Mouse (Mus musculus) T-helper 17 cell (primary cell): Measurements from ENCODE around the gene Gtf2a2.

ENCODE experiments used
- in situ Hi-C, 2 experiments: fragments of 300-600 bp; cut with MboI, MseI; formaldehyde crosslinking; loops; 1 replicate in 1 of 2; 2 replicates in 1 of 2; pipeline ENCODE4 v1.15.1; 2025; ENCODE audit warnings: high pct_unique_total_duplicates in 2 of 2

The Gtf2a2 gene

DNA sequence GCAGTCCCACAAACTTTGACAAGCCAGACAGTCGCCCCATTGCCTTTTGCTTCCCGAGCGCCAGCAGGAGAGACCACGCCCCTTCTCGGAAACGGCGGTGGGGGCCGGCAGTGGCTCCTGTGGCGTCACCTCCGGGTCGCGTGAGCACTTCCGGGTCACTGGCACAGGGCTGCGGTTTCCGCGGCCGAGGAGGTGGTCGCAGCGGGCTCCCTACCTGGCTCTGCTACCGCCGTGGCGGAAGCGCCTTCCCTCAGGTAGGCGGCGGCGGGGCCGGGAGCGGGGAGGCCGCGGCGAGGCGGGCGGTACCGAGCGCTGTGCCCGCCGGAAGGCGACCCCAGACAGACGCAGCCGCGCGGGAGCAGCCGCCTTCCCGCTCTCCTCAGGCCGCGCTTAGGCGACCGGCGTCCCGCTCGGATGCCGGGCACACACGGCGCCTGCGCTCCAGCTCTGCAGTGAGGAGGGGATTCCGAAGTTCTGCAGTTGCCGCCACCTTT lies at the start of gene Gtf2a2:
TSS of gene Gtf2a2 (plus strand) at position 143 of the 494 bp plus-strand sequence.
- in situ Hi-C loops: no loop called here

DNA sequence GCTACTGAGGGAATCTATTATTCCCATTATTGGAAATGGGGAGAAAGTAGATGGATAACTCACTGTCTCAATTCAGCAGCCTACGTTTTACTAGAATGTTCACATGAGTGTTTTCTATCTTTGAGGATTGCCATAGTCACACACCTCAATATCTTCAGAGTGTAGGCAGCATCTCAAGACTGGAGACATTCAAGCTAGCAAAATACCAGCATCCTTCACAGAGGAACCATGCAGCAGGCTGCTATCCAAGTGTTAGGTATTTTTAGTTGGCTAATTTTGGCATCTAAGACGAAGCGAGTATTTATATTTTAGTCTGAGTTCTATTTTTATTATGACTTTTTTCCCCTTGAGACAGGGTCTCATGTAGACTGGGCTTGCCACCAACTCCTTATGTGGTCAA lies 48.0 kb upstream of the Gtf2a2 start:
- in situ Hi-C loops: no loop called here

DNA sequence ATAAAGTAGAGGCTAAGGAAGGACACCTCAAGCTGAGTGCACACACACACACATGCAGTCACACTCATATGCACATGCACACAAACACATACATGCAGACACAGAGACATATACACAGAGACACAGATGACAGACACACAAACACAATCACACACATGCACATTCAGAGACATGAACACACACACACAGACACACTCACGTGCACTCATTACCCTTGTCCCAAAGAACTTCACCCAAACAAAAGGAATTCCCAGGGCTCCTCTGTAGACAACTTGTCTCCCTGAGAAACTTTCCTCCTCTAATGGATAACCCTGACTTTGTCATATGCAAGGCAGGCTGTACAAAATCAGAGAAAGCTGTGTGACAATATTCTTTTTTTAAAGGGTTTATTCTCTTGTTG lies 26.8 kb upstream of the Gtf2a2 start:
- in situ Hi-C loops: loop anchor here (5.0 kb wide), 2 partner anchors 43 to 468 kb away; no protein-coding TSS in a partner anchor

DNA sequence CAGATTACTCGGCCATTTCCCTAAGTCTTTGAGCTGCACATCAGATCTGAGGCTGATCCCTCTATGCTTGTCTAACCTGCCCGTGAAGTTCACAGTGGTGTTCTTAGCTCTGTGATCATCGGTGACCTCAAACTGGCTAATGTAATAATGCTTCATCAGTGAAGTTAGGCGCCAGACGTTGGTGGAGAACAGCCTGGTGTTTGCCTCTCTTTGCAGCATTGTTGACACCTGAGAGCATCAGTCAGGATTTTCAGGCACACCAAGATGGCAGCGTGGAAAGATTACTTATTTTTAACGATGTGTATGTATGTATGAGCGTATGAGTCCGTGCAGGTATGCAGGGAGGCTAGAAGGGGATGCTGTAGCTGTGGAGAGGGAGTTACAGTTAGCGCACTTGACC lies 26.3 kb upstream of the Gtf2a2 start:
- in situ Hi-C loops: loop anchor here (5.0 kb wide), 2 partner anchors 44 to 469 kb away; no protein-coding TSS in a partner anchor

DNA sequence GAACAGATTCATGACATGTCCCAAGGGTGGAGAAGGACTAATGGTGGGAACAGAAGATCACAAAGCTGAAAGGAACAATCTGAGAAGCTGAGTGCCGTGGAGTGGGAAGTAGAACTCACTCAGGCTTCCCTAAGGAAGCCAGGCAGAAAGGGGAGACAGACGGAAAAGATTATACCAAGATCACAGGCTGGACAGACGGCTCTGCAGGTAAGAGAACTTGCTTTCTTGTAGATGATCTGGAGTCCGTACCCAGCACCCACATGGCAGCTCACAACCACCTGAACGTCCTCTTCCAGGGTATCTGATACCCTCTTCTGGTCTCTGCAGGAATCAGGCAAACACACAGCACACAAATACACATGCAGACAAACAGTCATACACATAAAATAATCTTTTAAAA lies 25.8 kb upstream of the Gtf2a2 start:
- in situ Hi-C loops: loop anchor here (5.0 kb wide), 2 partner anchors 44 to 469 kb away; no protein-coding TSS in a partner anchor

DNA sequence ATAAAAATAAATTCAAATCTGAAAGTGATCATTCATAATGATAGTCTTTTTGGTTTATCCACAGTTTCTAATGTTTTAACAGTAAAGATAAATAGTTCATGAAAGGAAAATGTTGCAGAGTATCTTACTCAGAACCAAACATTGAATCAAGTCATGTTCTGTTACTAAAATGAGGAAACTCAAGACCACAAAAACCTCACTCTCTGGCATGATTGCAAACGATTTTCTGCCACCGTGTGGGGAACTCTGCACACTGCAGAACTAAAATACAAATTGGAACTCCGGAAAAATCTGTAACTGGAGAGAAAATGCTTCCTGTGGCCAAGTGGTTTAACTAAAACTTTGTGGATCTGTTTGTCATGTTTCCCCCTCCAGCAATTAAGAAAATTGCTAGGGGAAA lies 24.8 kb upstream of the Gtf2a2 start:
- in situ Hi-C loops: loop anchor here (5.0 kb wide), 2 partner anchors 45 to 470 kb away; no protein-coding TSS in a partner anchor

DNA sequence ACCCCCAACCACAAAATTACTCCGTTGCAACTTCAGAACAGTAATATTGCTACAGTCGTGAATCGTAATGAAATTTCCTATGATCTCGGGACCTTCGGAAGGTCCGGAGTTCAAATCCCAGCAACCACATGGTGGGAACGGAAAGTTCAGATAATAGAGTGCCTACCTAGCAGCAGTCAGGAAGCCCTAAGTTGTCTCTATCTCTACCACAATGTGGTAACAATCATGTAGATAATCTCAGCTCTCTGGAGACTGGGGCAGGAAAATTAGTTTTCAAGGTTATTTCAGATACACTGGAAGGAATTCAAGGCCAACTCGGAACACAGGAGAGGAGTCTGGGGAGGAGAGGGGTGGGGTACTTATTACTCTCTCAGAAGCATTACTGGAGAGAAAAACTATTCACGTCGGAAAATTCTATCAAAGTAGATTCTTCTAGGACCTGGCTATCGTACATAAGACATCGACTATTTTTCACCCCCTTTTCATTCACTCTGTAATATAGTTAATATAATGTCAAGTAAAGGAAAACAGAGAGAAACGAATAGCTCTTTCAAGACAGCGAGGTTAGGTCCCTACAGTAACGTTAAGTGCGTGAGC lies 23.5 kb upstream of the Gtf2a2 start:
- in situ Hi-C loops: loop anchor here (5.0 kb wide), 2 partner anchors 47 to 472 kb away; no protein-coding TSS in a partner anchor

DNA sequence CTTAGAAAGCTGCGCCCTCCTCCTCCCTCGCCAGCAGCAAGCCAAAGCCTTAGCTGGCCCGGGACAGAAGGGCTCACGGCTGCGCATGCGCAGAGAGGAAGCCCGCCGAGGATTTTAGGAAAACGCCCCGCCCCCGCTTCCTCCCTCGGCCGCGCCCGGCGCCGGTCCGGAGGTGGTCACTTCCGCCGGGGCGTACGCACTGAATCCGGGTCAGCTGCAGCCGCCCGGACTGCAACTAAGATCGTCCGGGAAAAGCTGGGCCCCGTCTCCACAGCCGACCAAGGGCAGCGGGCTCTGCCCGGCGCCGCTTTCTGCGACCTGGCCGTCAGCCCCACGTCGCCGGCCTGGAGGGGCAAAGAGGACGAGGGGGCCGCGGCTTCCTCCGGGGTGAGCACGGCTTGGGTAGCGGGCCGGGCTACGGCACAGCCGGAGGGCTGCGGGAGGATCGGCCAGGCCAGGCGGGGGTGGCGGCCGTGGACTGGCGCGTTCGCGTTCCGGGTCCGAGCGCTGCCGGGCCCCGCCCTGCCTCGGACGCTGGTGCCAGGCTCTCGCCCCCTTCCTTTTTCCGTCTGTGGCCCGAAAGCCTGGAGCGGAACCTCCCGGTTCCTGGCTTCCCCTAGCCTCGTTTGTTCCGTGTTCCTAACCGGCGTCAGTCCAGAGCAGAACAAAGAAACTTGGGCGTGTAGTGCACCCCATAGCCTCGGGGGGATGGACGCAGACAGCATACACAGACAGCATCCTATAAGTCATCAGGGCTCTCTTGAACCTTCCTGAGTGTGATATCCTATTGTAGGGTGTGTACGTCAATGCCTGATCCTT lies 22.8 kb upstream of the Gtf2a2 start, which contains the start of gene Bnip2:
TSS of gene Bnip2 (plus strand) at position 164 of the 819 bp plus-strand sequence.
- in situ Hi-C loops: loop anchor here (5.0 kb wide), 2 partner anchors 47 to 472 kb away; no protein-coding TSS in a partner anchor

DNA sequence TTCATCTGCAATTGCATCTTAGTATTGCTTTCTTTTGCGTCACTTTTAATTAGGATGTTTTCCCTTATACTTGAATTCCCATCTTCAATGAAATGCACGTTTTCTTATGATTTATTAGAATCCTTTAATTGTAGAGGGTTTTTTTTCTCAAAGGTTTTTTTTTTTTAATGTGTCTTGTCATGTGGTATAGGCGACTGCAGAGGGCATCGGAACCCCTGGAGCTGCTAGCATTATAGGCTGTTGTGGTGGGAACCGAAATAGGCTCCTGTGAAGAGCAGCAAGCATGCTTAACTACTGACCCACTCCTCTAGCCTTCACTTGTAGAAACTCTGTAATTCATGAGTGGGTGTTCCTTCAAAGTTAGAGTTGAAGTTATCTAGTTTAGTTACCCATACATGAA lies 22.0 kb upstream of the Gtf2a2 start:
- in situ Hi-C loops: no loop called here

DNA sequence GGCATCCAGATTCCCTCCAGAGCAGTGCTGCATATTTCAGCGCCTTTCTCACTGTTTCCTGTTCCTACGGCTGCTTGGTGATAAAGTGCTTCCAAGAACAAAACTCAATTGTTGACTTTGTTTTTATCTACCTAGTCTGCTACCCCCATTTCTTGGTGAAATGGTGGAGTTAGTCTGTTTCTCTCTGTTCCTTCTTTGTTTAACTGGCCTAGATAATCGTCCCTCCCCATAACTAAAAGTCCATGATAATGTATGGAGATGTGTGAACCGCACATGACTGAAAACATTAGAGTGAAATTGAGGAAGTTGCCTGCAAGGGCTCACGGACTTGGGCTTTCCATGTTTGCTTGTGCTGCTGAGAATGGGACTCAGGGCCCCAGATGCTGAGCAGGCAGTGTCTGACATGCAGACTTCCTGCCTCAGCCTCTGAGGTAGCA lies 19.5 kb upstream of the Gtf2a2 start:
- in situ Hi-C loops: no loop called here

DNA sequence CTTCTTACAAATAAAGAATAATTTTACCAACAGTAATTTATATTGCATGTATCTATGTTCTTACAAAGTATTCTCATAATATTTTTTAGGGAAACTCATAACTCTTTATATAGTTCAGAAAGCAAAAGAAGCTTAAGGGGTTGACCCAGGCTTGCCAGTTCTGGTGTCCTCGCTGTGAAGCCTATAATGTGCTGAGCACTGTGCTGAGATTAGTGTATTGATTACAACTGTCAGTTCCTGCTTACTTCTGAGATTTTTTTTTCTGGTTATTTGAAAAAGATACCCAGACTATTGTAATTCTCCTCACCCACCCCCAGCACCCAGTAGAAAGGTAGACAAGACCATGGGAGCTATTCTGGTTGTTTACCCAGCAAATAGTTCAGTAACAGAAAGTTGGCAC lies 18.9 kb upstream of the Gtf2a2 start:
- in situ Hi-C loops: no loop called here

DNA sequence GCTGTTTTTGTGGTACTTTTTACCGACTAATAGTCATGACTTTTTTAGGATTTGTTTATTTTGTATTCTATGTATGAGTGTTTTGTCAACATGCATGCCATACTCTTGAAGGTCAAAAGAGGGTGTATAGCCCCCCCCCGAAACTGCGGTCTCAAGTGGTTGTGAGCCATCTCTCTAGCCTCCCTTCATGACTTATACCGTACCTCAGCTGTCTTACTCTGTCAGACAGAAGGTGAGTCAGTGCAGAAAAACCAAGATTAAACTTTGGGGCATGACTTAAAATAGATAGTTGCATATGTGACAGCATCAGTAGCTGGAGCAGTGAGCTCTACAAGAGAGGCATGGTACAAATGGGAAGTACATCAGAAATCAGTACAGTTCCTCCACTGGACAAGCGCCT lies 17.8 kb upstream of the Gtf2a2 start:
- in situ Hi-C loops: no loop called here

DNA sequence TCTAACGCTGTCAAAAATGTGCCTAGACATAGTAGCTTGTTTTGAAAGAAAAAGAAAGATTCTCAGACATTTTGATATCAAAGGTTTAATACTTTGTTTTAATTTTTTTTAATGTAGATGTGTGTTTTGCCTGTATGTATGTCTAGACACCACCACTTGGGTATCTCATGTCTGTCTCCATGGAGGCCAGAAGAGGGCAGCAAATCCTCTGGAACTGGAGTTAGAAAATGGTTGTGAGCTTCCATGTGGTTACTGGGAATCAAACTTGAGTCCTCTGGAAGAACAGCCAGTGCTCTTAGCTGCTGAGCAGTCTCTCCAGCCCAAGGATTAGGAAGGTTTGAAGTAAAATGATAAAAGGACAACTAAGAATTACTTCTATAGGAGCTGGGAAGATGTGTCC lies 13.0 kb upstream of the Gtf2a2 start:
- in situ Hi-C loops: no loop called here

DNA sequence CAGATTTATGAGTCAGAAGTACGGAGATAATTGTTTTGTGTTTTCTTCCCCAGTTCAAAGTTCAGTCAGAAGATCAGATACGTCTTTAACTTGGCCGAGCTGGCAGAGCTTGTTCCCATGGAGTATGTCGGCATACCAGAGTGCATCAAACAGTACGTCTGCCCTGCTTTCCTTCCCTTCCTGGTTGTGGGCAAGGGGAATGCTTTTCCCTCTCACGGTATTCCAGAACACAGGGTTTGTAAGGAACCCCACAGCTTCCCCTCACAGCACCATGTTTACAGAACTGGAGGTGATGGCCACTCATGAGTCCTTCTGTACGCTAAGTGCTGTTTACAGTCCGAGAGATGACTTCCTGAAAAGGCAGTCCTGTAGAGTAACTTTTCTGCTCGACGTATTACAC lies 8.8 kb upstream of the Gtf2a2 start:
- in situ Hi-C loops: no loop called here

DNA sequence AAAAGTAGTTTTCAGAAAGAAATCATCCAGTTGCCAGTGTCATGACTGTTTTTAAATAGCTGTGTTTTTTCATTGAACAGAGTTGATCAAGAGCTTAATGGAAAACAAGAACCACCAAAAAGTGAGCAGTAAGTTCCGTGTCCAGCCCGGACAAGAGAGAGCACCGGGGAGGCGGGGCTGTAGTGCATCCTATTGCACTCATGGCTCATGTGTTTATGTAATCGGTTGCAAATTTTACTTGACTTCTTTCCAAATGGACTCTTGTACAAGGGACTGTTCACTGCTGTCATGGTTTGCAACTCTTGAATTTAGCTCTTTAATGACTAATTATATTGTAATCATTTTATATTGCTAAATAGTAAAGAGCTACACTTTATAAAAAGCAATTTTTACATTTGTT lies 5.4 kb upstream of the Gtf2a2 start:
- in situ Hi-C loops: no loop called here

DNA sequence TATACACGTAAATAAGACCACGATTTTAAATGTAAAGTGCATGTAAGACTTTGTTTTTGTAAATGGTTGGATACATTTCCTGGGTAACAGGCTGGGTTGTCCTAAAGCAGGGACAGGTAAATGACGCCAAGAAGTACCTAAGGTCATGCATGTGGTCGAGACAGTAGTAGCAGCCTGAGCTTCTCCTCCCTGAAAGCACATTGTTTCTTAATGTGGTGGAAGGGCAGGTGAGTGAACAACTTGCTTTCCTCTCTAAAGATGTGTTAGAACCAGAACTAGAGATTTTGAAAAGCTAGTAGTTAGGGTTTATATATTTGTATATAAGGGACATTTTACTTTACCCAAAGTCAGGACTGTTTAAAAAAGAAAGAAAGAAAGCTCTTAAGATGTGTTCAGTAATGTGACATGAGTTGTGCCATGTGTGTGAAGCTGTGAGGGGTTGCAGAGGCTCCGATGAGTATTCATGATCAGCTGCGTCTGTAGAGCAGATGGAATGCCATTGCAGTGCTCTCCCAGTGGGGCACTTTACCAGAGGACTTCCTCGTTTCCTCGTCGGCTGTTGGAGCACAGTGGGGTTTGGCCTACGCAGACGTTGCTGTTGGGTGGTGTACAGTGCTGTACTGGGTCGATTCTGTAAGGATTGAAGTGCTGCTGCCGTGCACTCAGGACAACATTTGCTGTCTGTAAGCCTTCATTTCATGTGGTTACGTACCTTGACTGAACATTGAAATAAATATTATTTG lies 4.7 kb upstream of the Gtf2a2 start:
- in situ Hi-C loops: no loop called here

DNA sequence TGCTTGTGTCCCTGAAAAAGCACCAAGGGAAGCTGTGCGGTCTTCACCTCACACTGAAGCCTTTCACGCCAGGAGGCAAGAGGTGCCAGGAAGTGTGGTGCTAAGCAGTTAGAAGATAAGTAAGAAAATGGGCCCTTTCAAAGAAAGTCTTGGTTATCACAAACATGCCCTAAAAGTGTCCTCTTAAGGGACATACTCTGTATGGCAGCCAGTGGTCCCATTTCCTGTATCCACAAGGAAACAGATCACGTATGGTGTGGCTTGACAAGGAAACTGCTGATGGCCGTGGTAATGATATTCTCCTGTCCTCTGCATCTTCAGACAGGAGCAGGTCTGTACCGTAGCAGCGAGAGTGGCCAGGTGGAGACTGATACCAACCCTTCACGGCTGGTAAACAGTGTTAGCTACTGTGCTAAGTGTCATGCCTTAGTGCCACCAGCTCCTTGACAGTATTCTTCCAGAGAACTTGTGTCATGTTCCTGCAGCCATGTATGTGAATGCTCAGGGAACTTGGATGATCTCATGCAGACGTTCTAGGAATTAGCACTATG lies 2.5 kb upstream of the Gtf2a2 start:
- in situ Hi-C loops: no loop called here

DNA sequence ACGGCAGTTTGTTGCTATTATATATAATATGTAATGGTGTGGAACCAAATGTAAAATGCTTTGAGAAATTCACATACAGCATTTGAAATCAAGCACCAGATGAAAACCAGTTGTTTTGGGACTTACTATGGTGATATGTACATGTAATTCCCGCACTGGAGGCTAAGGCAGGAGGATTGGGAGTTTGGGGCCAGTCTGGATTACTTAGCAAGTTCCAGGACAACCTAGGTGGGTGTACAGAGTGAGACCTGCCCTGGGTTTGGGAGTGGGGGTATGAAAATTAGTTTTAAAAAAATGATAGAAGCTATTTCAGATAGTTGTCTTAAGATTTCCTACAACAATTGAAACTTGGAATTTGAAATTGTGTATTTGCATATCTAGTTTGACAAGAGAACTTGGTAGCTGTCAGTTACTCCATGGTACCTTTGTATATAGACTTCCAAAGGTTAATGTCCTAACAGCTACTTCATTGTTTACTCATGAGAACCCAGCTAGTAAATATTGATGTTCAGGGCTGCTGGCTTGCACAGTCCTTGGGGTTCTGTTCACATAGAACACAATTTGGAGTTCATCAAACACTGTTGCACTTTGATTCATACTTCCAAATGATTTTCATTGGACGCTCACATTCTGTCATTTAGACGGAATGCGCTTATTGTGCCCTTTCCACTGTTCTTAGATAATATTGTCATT lies 1.4 kb upstream of the Gtf2a2 start:
- in situ Hi-C loops: no loop called here

DNA sequence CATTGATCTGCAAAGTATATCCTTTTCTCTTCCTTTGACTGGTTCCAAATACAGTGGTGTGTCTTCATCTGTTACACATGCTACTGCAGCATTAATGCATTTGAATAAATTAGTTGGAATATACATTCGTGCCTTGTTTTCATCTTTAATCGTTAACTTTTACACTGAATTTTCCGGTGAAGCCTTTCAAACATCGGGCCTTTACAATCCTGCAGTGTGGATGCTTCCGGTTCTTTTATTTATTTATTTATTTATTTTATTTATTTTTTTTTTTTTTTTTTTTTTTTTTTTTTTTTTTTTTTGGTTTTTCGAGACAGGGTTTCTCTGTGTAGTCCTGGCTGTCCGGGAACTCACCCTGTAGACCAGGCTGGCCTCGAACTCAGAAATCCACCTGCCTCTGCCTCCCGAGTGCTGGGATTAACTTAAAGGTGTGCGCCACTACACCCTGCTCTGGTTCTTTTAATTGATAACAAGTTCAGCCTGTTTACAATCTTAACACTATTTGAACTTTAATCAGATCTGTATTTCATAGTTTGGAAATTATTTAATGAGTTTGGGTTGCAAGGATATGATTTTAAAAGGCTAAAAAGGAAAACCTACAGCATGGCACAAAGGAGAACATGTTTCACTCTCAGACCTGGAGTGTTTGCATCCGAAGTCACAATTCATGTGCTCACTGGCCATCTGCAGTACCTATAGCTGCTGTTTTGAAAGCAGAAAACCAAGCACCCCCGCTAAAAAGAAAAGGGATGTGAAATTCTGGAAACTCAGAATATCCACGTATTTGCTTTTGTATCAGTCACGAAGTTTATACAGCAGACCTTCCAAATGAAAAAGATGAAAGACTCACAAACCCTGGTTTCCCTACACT lies 578 bp upstream of the Gtf2a2 start:
- in situ Hi-C loops: no loop called here

DNA sequence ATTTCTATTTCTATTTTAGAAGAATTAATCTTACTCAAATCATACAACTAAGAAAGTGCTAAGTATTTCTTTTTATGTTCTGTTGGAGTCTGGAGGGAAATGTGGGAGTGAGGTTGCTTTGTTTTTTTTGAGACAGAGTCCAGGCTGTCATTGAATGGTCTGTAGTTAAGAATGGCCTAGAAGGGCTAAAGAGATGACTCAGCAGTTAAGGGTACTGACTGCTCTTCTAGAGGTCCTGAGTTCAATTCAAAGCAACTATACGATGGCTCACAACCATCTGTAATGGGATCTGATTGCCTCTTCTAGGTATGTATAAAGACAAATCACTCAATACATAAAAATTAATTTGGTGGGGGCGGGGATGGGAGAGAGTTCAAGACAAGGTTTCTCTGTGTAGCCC lies 3.3 kb downstream of the Gtf2a2 start:
- in situ Hi-C loops: no loop called here
